Mouse (Mus musculus) cerebellum, adult 2 months (tissue): ENCODE results near the gene 4930562C15Rik.

Experiments
- CTCF ChIP-seq: fragments of 200-500 bp; IDR thresholded peaks from 2 replicates; pipeline ENCODE4 v1.5.1; 2011; ENCODE audit warnings: low read depth, mild to moderate bottlenecking, control low read depth, low read length, moderate library complexity, borderline replicate concordance; ENCODE audit not compliant: insufficient read depth
- POLR2A ChIP-seq: fragments of 200-500 bp; IDR thresholded peaks from 2 replicates; pipeline ENCODE4 v1.6.1; 2011; ENCODE audit warnings: low read length, control low read depth, borderline replicate concordance; ENCODE audit not compliant: insufficient read depth

DNA sequence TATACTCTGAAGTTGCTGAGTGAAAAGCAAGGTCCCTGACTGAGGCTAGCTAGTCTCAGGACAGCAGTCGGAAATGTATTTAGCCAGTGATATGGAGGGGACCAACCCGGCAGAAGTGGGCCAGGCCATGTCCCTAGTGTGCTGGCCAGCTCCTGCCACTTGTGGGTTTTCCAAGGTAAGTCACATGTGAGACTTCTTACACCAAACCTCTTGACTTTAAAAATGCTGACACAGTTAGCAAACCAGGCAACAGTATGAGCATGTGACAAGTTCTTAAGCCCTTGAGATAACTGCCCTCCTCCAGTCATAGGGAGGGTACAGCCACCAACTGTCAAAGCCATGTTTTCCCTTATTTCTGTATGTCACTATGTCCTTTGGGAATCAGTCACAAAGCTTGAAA, 36.7 kb downstream of the 4930562C15Rik start:
- TF ChIP-seq CTCF (no peak), POLR2A (no peak)
